Mouse (Mus musculus) brain, adult 2 months (tissue): ENCODE results near the gene Angptl6.

ENCODE experiments used
- DNase-seq: peaks from one replicate; pipeline ENCODE4 v3.0.0; 2011; ENCODE audit warnings: low read depth, low spot score

Gene Angptl6

GRCm38 (mm10) chr9:20886563-20886962, 7.0 kb upstream of the Angptl6 start:
- DNase-seq, result no peak

DNA sequence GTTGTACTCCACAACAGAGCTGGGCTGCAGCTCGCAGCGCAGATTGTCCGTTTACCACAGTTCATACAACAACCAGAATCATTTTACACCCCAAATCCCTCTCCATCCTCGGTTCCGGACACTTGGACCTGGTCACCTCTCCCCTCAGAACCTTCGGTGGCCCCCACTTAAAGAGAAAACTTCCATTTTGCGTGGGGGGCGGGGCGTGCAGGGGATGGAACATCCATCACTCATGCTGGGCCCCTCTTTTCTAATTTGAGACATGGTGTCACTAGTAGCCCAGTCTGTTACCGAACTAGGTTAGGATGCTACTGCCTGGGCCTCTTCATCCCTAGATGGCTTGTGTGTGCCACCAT, 839 bp downstream of the Angptl6 start:
- no peak for DNase-seq

DNA sequence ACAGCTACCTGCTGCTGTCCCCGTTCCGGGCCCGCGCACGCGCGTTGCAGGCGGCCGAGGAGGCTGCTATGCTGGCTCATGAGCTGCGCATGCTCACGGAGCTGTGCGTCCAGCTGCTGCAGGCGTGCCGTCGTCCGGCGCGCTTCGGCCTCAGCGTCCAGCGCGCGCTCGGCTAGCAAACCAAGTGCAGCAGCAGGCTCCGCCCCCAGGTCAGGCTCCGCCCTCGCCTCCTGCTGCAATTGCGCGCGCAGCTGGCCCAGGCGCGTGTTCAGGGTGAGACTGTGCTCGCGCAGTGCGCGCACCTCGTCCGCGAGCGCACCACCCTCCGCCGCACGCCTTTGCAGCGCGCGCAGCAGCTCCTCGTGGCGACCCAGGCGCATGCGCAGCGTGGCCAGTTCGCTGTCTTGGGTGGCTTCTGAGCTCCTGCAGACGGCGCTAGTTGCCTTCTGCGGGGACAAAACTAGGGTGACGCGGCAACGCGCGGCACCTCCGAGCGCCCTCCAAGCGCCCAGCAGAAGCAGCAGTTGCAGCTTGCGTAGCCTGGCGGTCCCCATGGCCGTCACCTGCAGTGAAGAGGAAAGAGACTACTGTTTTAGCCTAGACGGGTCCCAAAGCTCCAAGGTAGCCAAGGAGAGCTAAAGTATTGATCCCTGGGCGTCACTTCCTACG, 1.4 kb downstream of the Angptl6 start:
- DNase-seq, result peak; percentile 100

DNA sequence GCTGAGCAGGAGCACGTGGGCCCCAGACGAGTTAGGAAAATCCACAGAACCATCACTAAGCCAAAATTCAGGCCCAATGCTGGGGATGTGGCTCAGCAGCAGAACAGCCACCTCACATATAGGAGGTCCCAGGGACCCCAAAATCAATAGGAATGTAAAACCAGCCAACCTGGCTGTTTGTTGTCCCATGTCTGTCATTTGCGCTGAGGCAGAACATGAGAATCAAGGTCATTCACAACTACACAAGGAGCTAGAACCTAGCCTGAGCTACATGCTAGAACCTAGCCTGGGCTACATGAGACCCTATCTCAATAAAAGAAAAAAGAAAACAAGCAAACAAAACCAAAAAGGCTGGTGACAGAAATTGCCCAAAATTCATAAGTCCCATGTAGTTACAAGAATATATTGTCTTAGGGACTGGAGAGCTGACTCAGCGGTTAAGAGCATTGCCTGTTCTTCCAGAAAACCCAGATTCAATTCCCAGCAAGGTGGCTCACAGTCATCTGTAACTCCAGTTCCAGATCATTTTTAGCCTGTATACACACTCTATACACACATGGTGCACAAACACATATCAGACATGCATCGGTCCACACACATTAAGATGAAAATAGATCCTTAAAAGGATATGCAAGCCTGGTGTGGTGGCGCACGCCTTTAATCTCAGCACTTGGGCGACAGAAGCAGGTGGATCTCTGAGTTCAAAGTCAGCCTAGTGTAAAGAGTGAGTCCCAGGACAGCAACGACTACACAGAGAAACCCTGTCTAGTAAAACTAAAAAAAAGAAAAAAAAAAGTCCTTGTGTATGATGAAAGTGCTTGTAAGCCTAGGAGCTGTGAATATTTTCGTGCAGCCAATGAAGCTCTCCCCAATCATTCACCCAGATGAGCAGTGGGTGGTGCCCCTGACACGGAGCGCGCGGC, 2.1 kb downstream of the Angptl6 start:
- DNase-seq, result no peak

- no peak for DNase-seq
Measured at GRCm38 (mm10) chr9:20876318-20877117, 3.0 kb downstream of the Angptl6 start.

DNA sequence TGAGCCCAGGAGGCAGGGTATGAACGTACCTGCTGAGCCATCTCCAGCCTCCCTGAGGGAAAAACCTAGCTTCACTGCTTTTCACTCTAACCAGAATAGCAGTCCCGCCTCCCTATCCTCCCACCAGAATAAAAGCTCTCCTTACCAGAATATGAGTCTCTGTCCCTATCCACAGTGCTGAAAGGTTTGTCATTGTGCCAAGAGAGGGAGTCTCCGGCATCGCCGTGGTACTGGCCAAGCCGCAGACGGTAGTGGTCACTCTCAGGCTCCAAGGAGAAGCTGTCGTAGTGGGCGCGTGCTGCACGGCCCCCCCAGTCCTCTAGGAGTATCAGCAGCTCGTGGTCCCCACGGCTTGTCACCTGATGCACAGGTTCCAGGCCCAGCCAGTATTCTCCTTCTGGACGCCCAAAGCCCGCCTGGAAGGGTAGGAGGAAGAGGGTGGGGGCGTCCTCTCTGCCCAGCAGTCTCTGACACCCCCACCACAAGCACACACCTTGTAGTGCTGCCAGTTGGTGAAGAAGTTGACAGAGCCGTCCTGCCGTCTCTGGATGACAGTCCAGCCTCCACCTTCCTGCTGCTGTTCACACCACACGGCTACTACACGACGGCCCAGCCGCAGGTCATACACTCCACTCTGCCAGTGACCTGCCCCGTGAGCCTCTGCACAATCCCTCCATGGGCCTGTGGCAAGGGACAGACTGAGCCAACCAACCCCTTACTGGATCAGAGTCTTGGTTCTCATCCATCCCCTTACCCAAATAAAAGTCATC, 4.3 kb downstream of the Angptl6 start:
- DNase-seq, result peak; percentile 70

GRCm38 (mm10) chr9:20873521-20873920, 6.0 kb downstream of the Angptl6 start:
- DNase-seq, result no peak

DNA sequence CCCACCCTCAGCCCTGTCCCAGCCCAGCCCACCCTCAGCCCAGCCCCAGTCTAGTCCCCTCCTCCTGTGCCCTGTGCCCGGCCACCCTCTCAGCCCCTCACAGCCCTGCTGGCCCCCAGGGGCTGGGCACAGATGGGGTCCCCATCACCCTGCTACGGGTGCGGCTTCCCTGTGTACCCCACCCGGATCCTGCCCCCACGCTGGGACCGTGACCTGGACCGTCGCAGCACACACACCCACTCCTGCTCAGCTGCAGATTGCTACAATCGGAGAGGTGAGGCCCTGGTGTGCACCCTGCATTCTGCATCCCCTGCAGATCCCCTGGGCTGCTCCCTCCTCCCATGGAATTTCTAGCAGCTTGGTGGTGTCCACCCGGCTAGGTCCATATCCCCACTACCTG, 6.5 kb downstream of the Angptl6 start:
- DNase-seq, result no peak

GRCm38 (mm10) chr9:20870211-20871173, 9.0 kb downstream of the Angptl6 start:
- no peak for DNase-seq

- peak; percentile 50 for DNase-seq
Measured at GRCm38 (mm10) chr9:20869246-20869645, 10.3 kb downstream of the Angptl6 start.

DNA sequence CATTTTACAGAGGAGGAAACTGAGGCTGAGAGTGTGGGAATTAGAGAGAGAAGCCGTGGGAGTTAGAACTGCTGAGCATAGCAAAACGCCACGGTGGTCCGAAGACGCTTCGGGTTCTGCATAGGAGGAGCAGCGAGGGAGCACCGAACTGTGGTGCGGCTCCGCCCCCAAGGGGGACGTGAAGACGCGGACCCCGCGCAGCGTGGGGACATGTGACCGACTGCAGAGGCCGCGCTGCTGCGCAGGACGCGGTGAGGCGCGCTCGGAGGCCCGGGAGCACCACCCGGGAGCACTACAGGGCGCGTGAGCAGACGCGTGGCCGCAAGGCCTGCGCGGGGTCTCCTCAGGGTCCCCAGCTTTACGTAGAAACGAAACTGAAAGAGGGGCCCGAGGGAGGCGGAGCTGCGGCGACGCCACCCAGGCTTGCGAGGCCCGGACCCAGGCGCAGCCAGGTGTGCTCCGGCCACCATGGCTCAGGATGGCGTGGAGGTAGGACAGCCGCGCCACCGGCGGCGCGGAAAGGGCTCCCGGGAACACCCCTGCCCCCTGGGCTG, 11.0 kb downstream of the Angptl6 start, which contains the start of gene A230050P20Rik:
Gene A230050P20Rik, plus strand, starts transcription at position 195 of the 554 bp plus-strand sequence.
- peak; percentile 94 for DNase-seq

DNA sequence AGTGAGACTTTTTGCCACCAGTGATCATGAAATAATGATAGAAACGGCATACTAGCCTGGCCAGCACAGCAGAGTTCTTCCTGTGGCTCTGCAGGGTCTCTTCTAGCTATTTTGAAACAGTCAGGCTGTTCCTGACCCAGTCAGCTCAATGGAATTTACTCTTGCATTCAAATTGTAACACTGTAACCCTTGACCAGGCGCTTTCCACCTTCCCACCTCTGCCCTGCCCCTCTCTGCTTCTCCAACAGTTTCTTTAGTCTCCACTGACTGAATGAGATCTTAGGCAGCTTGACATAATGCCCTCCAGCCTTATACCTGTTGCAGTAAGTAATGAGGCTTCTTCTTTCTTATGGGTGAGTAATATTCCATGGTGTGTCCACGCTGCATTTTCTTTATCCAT, 12.6 kb downstream of the Angptl6 start:
- DNase-seq, result no peak

- no peak for DNase-seq
Measured at GRCm38 (mm10) chr9:20862225-20862624, 17.3 kb downstream of the Angptl6 start.

- peak; percentile 50 for DNase-seq
Measured at GRCm38 (mm10) chr9:20861821-20862220, 17.7 kb downstream of the Angptl6 start.

DNA sequence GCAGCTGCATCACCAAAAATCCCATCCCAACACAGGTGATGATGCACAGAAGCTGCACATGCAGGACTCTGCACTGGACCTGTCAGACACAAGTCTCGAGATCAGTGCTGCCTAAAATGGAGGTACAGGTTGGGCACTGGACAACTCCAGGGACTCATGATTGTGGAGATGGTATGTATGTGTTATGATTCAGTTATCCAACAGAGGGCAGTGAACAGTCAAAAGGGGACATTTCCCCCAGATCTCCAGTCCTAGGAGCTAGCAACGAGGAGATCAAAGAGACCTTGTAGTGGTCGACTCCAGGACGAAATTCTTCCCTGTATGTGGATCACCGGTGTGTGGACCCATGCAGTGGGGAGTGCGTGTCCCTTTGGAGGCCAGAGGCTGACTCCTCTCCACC, 19.6 kb downstream of the Angptl6 start:
- DNase-seq, result no peak

DNA sequence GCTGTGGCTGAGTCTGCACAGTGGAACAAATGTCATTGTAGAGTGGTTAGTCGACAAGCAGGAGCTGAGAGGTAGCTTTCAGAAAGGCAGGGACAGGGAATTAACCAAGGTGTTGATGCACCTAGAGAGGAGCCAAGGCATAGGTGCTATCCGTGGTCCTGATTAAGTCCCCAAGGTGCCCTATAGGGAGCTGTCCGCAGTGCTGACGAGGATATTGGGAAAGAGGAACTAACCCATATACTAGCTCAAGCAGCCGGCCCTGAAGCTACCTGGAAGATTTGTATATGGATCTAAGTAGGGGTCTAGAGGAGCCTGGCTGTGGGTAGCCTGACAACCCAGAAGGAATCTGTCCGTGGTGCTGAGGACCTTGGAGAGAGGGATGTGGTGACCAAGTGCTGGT, 22.4 kb downstream of the Angptl6 start:
- no peak for DNase-seq

DNA sequence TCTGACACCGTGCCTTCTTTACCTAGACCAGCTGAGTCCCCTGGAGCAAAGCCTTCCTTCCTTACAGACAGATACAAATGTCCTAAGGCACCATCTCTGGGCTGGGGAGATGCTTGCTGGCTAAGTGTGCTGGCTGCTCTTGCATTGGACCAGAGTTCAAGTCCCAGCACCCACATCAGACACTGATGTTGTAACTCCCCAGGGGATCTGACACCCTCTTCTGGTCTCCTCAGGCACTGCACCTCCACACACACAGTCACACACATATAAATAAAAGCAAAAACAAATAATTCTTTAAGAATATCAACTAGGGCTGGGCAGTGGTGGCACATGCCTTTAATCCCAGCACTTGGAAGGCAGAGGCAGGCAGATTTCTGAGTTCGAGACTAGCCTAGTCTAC, 29.3 kb downstream of the Angptl6 start:
- no peak for DNase-seq

- DNase-seq, result peak; percentile 59
Measured at GRCm38 (mm10) chr9:20842670-20843069, 36.9 kb downstream of the Angptl6 start.

DNA sequence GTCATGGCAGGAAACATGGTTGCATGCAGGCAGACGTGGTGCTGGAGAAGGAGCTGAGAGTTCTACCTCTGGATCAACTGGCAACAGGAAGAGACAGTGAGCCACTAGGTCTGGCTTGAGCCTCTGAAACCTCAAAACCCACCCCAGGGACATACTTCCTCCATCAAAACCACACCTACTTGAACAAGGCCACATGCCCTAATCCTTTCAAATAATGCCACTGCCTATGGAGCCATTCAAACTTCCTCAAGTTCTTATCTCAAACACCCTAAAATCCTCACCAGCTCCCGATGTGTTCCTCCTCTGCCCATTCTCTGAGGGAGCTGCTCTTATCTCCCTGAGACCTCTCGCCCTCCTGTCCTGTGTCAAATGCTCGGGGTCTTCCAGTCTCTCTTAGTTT, 37.3 kb downstream of the Angptl6 start:
- no peak for DNase-seq

GRCm38 (mm10) chr9:20838931-20839330, 40.6 kb downstream of the Angptl6 start:
- peak; percentile 29 for DNase-seq
